Mouse (Mus musculus): ENCODE data around the gene Phip. TPM values are rescaled to one million over a fixed set of nuclear protein-coding genes. Genes with fewer than 3 reads are reported as not detected.

Phip gene
- polyA plus RNA-seq, 1 experiment, result 2.4 TPM

GRCm38 (mm10) chr9:82854040-82854439 lies 121.3 kb downstream of the Phip start:
- no peaks in the 10 kb centered on the region for H3K27me3 ChIP-seq (replicated peaks)
- TF ChIP-seq GATA1 (IDR thresholded peaks at IDR 0.05; ENCODE audit: borderline replicate concordance, low read length) (no peak), FLI1 (IDR thresholded peaks at IDR 0.05; ENCODE audit: low read length) (no peak)
- H3K4me1 ChIP-seq, result no peaks in the 10 kb centered on the region

GRCm38 (mm10) chr9:82842671-82843070 lies 132.6 kb downstream of the Phip start:
- Histone ChIP-seq H3K36me3 (replicated peaks; ENCODE audit: low read length) (no peaks in the 10 kb centered on the region), H3K9me3 (no peaks in the 10 kb centered on the region), H3K4me1 (no peaks in the 10 kb centered on the region), H3K4me3 (replicated peaks) (no peak overlapping the region), H3K27me3 (replicated peaks) (no peaks in the 10 kb centered on the region)
- TF ChIP-seq FLI1 (IDR thresholded peaks at IDR 0.05; ENCODE audit: low read length), result no peak
- no peak for TF ChIP-seq GATA1 (IDR thresholded peaks at IDR 0.05; ENCODE audit: borderline replicate concordance, low read length)

More at GRCm38 (mm10) chr9:82854040-82854439, 121.3 kb downstream of the Phip start:
- H3K9me3 ChIP-seq, result no peaks in the 10 kb centered on the region; the same call in 1 of the 2 replicates
- H3K36me3 ChIP-seq (replicated peaks; ENCODE audit: low read length), result no peaks in the 10 kb centered on the region
- no peak overlapping the region for H3K4me3 ChIP-seq (replicated peaks)

- no peaks in the 10 kb centered on the region for H3K36me3 ChIP-seq (replicated peaks; ENCODE audit: low read length)
- TF ChIP-seq FLI1 (IDR thresholded peaks at IDR 0.05; ENCODE audit: low read length), result no peak
- TF ChIP-seq GATA1 (IDR thresholded peaks at IDR 0.05; ENCODE audit: borderline replicate concordance, low read length), result no peak
- no peaks in the 10 kb centered on the region for H3K4me1 ChIP-seq
- no peaks in the 10 kb centered on the region for H3K9me3 ChIP-seq
- H3K27me3 ChIP-seq (replicated peaks), result no peaks in the 10 kb centered on the region
- H3K4me3 ChIP-seq (replicated peaks), result no peak overlapping the region
These were observed 139.4 kb downstream of the Phip start for GRCm38 (mm10) chr9:82835921-82836320.

GRCm38 (mm10) chr9:82831891-82832290 lies 143.4 kb downstream of the Phip start:
- Histone ChIP-seq H3K4me3 (replicated peaks) (no peak overlapping the region), H3K27me3 (replicated peaks) (no peaks in the 10 kb centered on the region), H3K9me3 (no peaks in the 10 kb centered on the region), H3K4me1 (peaks cover 13% of the 10 kb centered on the region), H3K36me3 (replicated peaks; ENCODE audit: low read length) (peaks cover 2% of the 10 kb centered on the region)
- TF ChIP-seq GATA1 (IDR thresholded peaks at IDR 0.05; ENCODE audit: borderline replicate concordance, low read length) (no peak), FLI1 (IDR thresholded peaks at IDR 0.05; ENCODE audit: low read length) (no peak)

GRCm38 (mm10) chr9:82829693-82830430 lies 145.5 kb downstream of the Phip start:
- TF ChIP-seq GATA1 (IDR thresholded peaks at IDR 0.05; ENCODE audit: borderline replicate concordance, low read length) (no peak), FLI1 (IDR thresholded peaks at IDR 0.05; ENCODE audit: low read length) (no peak)
- H3K36me3 ChIP-seq (replicated peaks; ENCODE audit: low read length), result peaks cover 13% of the 10 kb centered on the region
- H3K4me1 ChIP-seq, result peaks cover 13% of the 10 kb centered on the region
- 0 out of 2 replicates have a peak, but pooled peaks cover 7% of the 10 kb centered on the region for H3K9me3 ChIP-seq
- H3K4me3 ChIP-seq (replicated peaks), result peak overlapping the region; percentile 96
- H3K27me3 ChIP-seq (replicated peaks), result no peaks in the 10 kb centered on the region

GRCm38 (mm10) chr9:82829007-82829689 lies 146.2 kb downstream of the Phip start, which contains the start of gene Irak1bp1:
Gene Irak1bp1 (plus strand): TSS chr9:82829540.
- Histone ChIP-seq H3K9me3 (0 out of 2 replicates have a peak, but pooled peaks cover 10% of the 10 kb centered on the region), H3K4me1 (peaks cover 13% of the 10 kb centered on the region), H3K4me3 (replicated peaks) (peak within 1 kb of the TSS; percentile 96), H3K27me3 (replicated peaks) (no peaks in the 10 kb centered on the region), H3K36me3 (replicated peaks; ENCODE audit: low read length) (peaks cover 13% of the 10 kb centered on the region)
- TF ChIP-seq GATA1 (IDR thresholded peaks at IDR 0.05; ENCODE audit: borderline replicate concordance, low read length), result no peak
- TF ChIP-seq FLI1 (IDR thresholded peaks at IDR 0.05; ENCODE audit: low read length), result no peak

GRCm38 (mm10) chr9:82826426-82826825 lies 148.9 kb downstream of the Phip start:
- Histone ChIP-seq H3K4me3 (replicated peaks) (no peak overlapping the region), H3K9me3 (0 out of 2 replicates have a peak, but pooled peaks cover 10% of the 10 kb centered on the region), H3K4me1 (peaks cover 13% of the 10 kb centered on the region), H3K27me3 (replicated peaks) (no peaks in the 10 kb centered on the region), H3K36me3 (replicated peaks; ENCODE audit: low read length) (peaks cover 13% of the 10 kb centered on the region)
- TF ChIP-seq FLI1 (IDR thresholded peaks at IDR 0.05; ENCODE audit: low read length) (no peak), GATA1 (IDR thresholded peaks at IDR 0.05; ENCODE audit: borderline replicate concordance, low read length) (no peak)

Other genes with a start within 250 kb of the Phip start
- 4.0 and 5.2 TPM in 2 replicates for gene Irak1bp1, start 146.0 kb downstream of the Phip start, polyA plus RNA-seq (2012; ENCODE audit: insufficient read depth, low replicate concordance)
- gene Hmgn3, start 171.2 kb upstream of the Phip start, polyA plus RNA-seq (2012; ENCODE audit: insufficient read depth, low replicate concordance), result 4.2 and 25.2 TPM in 2 replicates

All from megakaryocyte, embryonic 14.5 days (primary cell).